Mouse (Mus musculus): ENCODE measurements around the gene Tgfbrap1.

GRCm38 (mm10) chr1:43138268-43138812 is 39.9 kb upstream of the Tgfbrap1 start:
- TF ChIP-seq CTCF (IDR thresholded peaks at IDR 0.05; ENCODE audit: insufficient read depth, low read depth, low read length) (no peak), POLR2A (IDR thresholded peaks at IDR 0.05; ENCODE audit: insufficient read depth, low read depth, low read length) (no peak)
